Mouse (Mus musculus): ENCODE results near the gene Arl5c. TPM values are rescaled to one million over a fixed set of nuclear protein-coding genes. Genes with fewer than 3 reads are reported as not detected.

Arl5c gene
- polyA plus RNA-seq, 1 experiment, result 9.1 TPM

DNA sequence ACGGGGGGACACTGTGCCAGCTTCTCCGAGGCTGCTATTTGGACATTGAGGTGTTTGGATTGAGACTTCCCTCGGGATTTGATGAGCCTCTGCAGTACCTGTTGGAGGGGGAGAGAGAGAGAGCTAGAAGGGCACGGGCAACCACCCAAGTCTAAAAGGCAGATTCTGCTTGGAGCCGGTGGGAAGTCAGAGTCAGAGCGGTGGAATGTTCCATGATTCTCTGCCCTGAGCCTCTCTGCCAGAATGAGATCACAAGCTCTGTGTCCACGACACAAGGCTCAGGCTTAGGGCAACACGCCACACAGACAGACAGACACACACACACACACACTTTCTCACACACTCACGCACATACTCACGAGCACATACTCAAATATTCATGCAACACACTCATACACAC, 9.7 kb upstream of the Arl5c start:
- H3K4me3 ChIP-seq (replicated peaks), result no peak overlapping the region
- peaks cover 32% of the 10 kb centered on the region for H3K4me1 ChIP-seq
- TF ChIP-seq GATA1 (IDR thresholded peaks at IDR 0.05; ENCODE audit: borderline replicate concordance, low read length), result no peak
- no peak for TF ChIP-seq FLI1 (IDR thresholded peaks at IDR 0.05; ENCODE audit: low read length)
- no peaks in the 10 kb centered on the region for H3K36me3 ChIP-seq (replicated peaks; ENCODE audit: low read length)
- H3K9me3 ChIP-seq, result no peaks in the 10 kb centered on the region
- H3K27me3 ChIP-seq (replicated peaks), result peaks cover 76% of the 10 kb centered on the region

DNA sequence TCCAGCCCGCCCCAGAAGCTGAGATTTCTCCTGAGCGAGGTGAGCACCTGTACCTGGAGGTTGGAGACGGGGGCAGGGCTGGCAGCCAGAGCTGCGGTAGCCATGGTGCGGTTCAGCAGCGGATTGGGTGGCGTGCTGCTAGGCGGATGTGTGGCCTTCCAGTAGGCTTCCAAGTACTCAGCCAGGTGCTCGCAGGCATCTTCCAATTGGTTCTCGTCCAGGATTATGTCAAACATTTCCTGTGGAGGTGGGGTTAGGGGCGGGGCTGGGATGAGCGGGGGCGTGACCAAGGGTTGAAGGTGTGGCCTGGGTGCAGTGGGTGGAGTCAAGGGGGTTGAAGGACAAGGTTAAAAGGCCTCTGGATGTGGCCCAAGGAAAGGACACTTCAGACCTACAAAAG, 9.1 kb upstream of the Arl5c start:
- TF ChIP-seq FLI1 (IDR thresholded peaks at IDR 0.05; ENCODE audit: low read length) (no peak), GATA1 (IDR thresholded peaks at IDR 0.05; ENCODE audit: borderline replicate concordance, low read length) (no peak)
- Histone ChIP-seq H3K4me1 (peaks cover 34% of the 10 kb centered on the region), H3K36me3 (replicated peaks; ENCODE audit: low read length) (no peaks in the 10 kb centered on the region), H3K27me3 (replicated peaks) (peaks cover 76% of the 10 kb centered on the region), H3K4me3 (replicated peaks) (no peak overlapping the region), H3K9me3 (no peaks in the 10 kb centered on the region)

GRCm38 (mm10) chr11:98004161-98004560, 8.2 kb upstream of the Arl5c start:
- H3K4me1 ChIP-seq, result peaks cover 43% of the 10 kb centered on the region
- no peak for TF ChIP-seq FLI1 (IDR thresholded peaks at IDR 0.05; ENCODE audit: low read length)
- no peak for TF ChIP-seq GATA1 (IDR thresholded peaks at IDR 0.05; ENCODE audit: borderline replicate concordance, low read length)
- H3K9me3 ChIP-seq, result no peaks in the 10 kb centered on the region
- H3K27me3 ChIP-seq (replicated peaks), result peaks cover 76% of the 10 kb centered on the region
- H3K4me3 ChIP-seq (replicated peaks), result no peak overlapping the region
- no peaks in the 10 kb centered on the region for H3K36me3 ChIP-seq (replicated peaks; ENCODE audit: low read length)

- Histone ChIP-seq H3K4me3 (replicated peaks) (peak overlapping the region; percentile 83), H3K27me3 (replicated peaks) (peaks cover 75% of the 10 kb centered on the region)
- TF ChIP-seq FLI1 (IDR thresholded peaks at IDR 0.05; ENCODE audit: low read length) (no peak), GATA1 (IDR thresholded peaks at IDR 0.05; ENCODE audit: borderline replicate concordance, low read length) (no peak)
These were observed 7.2 kb upstream of the Arl5c start for GRCm38 (mm10) chr11:98003171-98003671.

DNA sequence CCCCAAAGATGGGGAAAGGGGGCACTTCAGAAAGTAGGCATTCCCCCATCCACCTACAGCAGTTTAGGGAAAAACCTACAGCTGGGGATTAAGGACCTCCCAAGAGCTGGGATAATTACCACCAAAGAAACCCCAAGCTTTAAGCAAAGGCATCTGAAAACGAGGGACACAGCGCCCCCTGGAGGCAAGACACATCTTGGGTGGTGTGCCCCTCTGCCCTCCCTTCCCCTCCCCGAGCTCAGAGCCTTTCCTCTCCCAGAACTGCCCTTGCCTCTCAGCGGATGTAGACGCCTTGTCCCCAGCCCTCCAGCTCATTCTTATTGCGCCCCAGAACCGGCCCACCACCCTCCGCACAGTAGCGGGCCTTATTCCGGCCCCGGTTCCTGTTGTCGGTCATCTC, 6.6 kb upstream of the Arl5c start:
- Histone ChIP-seq H3K27me3 (replicated peaks) (peaks cover 75% of the 10 kb centered on the region), H3K4me1 (peaks cover 39% of the 10 kb centered on the region), H3K4me3 (replicated peaks) (peak overlapping the region; percentile 83), H3K36me3 (replicated peaks; ENCODE audit: low read length) (no peaks in the 10 kb centered on the region), H3K9me3 (no peaks in the 10 kb centered on the region)
- TF ChIP-seq FLI1 (IDR thresholded peaks at IDR 0.05; ENCODE audit: low read length), result no peak
- no peak for TF ChIP-seq GATA1 (IDR thresholded peaks at IDR 0.05; ENCODE audit: borderline replicate concordance, low read length)

More at GRCm38 (mm10) chr11:98003171-98003671, 7.2 kb upstream of the Arl5c start:
- no peaks in the 10 kb centered on the region for H3K9me3 ChIP-seq
- peaks cover 42% of the 10 kb centered on the region for H3K4me1 ChIP-seq
- no peaks in the 10 kb centered on the region for H3K36me3 ChIP-seq (replicated peaks; ENCODE audit: low read length)

- Histone ChIP-seq H3K4me3 (replicated peaks) (no peak overlapping the region), H3K36me3 (replicated peaks; ENCODE audit: low read length) (no peaks in the 10 kb centered on the region), H3K9me3 (no peaks in the 10 kb centered on the region), H3K4me1 (peaks cover 39% of the 10 kb centered on the region), H3K27me3 (replicated peaks) (peaks cover 74% of the 10 kb centered on the region)
- no peak for TF ChIP-seq FLI1 (IDR thresholded peaks at IDR 0.05; ENCODE audit: low read length)
- TF ChIP-seq GATA1 (IDR thresholded peaks at IDR 0.05; ENCODE audit: borderline replicate concordance, low read length), result no peak
These were observed 6.0 kb upstream of the Arl5c start for GRCm38 (mm10) chr11:98001986-98002385.

GRCm38 (mm10) chr11:98001351-98001824, 5.4 kb upstream of the Arl5c start:
- TF ChIP-seq FLI1 (IDR thresholded peaks at IDR 0.05; ENCODE audit: low read length) (no peak), GATA1 (IDR thresholded peaks at IDR 0.05; ENCODE audit: borderline replicate concordance, low read length) (no peak)
- Histone ChIP-seq H3K4me1 (peaks cover 39% of the 10 kb centered on the region), H3K36me3 (replicated peaks; ENCODE audit: low read length) (no peaks in the 10 kb centered on the region), H3K27me3 (replicated peaks) (peaks cover 77% of the 10 kb centered on the region), H3K9me3 (no peaks in the 10 kb centered on the region), H3K4me3 (replicated peaks) (no peak overlapping the region)

DNA sequence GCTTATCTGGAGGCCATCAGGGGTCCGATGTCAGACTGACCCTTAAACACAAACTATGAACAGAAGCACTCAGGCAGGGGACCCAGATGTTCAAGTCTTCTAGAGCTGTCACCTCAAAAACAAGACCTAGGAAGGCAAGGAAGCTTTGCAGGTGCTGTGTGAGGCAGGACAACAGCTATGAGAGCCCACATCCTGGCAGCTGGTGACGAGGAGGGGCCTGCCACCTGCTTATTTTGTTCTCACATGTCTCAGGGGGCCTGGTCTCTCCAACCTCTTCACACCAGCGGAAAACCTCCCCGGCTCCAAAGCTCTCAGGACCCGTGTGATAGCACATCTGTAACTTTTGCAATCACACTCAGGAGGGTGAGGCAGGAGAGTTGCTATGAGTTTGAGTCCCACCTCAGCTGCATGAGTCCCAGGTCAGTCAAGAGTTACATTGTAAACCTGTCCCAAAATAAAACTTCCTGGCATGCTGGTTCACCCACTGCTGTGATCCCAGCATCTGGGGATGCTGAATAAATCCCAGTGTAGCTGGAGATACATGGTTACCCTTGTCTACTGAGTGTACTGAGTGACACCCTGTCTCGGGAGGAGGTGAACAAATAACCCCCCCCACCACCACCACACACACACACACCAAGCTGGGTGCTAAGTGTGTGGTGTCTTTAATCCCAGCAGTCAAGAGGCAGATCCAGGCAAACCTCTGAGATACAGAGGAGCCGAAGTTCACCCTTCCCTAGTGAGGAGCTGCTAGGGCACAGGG, 4.6 kb upstream of the Arl5c start:
- peaks cover 81% of the 10 kb centered on the region for H3K27me3 ChIP-seq (replicated peaks)
- TF ChIP-seq FLI1 (IDR thresholded peaks at IDR 0.05; ENCODE audit: low read length), result no peak
- TF ChIP-seq GATA1 (IDR thresholded peaks at IDR 0.05; ENCODE audit: borderline replicate concordance, low read length), result no peak
- no peaks in the 10 kb centered on the region for H3K9me3 ChIP-seq
- H3K4me1 ChIP-seq, result peaks cover 44% of the 10 kb centered on the region
- no peaks in the 10 kb centered on the region for H3K36me3 ChIP-seq (replicated peaks; ENCODE audit: low read length)
- no peak overlapping the region for H3K4me3 ChIP-seq (replicated peaks)

DNA sequence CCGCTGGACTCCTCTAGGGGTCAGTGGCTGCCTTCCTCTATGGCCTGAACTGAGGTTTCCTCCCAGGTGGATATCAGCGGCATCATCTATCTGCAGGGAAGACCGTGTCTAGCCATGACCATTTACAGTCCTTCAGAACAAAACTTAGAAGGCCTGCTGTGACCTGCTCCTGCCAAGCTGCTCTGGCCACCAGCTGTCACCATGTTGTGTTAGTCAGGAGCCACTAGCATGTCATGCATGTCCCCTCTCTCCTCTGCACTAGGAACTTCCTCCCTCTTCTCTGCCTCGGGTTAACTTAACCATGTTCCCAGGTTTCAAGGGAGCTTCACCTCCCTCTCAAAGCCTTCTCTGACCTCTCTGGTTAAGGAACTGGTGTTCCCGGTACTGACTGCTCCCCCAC, 3.8 kb upstream of the Arl5c start:
- Histone ChIP-seq H3K36me3 (replicated peaks; ENCODE audit: low read length) (no peaks in the 10 kb centered on the region), H3K9me3 (no peaks in the 10 kb centered on the region), H3K4me1 (peaks cover 48% of the 10 kb centered on the region), H3K27me3 (replicated peaks) (peaks cover 81% of the 10 kb centered on the region), H3K4me3 (replicated peaks) (no peak overlapping the region)
- TF ChIP-seq FLI1 (IDR thresholded peaks at IDR 0.05; ENCODE audit: low read length), result no peak
- no peak for TF ChIP-seq GATA1 (IDR thresholded peaks at IDR 0.05; ENCODE audit: borderline replicate concordance, low read length)

DNA sequence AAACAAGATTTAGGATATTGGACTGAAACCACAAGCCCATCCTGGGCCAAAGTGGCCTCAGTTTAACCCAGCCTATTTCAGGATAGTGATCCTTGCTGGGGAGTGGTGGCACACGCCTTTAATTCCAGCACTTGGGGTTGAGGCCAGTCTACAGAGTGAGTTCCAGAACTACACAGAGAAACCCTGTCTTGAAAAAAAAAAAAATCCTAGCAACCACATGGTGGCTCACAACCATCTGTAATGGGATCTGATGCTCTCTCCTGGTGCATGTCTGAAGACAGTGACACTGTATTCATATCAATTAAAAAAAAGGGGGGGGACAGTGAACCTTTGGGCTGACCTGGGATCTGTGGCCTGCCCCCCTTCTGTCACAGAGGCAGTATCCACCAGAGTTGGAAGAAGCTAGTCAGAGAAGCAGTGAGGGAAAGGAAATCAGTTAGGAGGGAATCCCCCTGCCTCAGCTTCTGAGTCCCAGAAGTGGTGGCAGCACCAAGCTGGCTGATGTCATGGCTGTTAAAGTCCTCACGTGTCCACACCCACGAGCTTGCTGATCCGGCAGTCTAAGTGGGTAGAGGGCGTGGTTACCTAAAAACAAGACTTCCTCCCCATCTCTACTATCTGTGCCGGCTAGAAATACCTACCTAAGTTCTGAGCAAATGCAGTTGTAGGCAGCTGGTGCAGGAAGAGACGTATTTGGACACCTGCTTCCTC, 3.1 kb upstream of the Arl5c start:
- Histone ChIP-seq H3K4me1 (peaks cover 55% of the 10 kb centered on the region), H3K27me3 (replicated peaks) (peaks cover 81% of the 10 kb centered on the region)

More for the DNA sequence above, 3.1 kb upstream of the Arl5c start:
- TF ChIP-seq FLI1 (IDR thresholded peaks at IDR 0.05; ENCODE audit: low read length) (no peak), GATA1 (IDR thresholded peaks at IDR 0.05; ENCODE audit: borderline replicate concordance, low read length) (no peak)
- H3K36me3 ChIP-seq (replicated peaks; ENCODE audit: low read length), result no peaks in the 10 kb centered on the region
- H3K9me3 ChIP-seq, result no peaks in the 10 kb centered on the region
- no peak overlapping the region for H3K4me3 ChIP-seq (replicated peaks)
